In the genomic region with DNA sequence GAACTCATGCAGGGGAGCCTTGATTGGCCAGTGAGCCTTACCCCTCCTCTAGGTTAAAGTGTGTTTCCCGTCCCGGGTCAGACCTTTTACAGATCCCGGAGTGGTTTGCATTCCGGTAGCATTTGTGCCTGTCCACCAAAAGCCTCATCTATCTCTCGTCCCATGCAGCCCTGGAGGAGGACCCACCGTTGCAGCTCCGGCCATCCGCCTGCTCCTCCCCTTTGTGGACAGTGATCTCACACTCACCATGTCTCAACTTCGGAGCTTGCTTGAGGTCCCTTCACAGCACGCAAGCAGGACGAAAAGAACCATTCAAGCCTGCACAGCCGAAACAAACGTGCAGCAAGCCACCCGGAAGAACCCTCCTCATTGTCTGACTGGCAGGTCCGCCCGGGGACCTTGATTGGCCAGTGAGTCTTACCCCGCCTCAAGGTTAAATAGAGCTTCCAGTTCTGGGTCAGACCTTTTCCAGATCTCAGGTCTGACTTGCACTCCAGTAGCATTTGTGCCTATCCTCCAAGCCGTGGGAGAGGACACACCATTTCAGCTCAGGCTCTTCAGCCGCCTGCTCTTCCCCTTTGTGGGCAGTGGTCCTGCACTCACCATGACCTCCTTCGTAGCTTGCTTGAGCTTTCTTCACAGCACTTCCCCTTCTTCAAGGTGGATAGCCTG, we compare ENCODE assay signal across 8 mouse cellular contexts.
A peak's percentile ranks its signal among the peaks of the same experiment; 100 is the strongest.
DNase-seq lines count a peak whose midpoint lies in the region; ATAC-seq lines count a peak whose summit lies in the region.

No protein-coding gene starts in this region.

- peak overlapping the region; percentile 73 for H3K4me3 ChIP-seq in hindbrain, embryonic 16.5 days (ENCODE audit: low read length)
- H3K4me3 ChIP-seq in macrophage (ENCODE audit: inconsistent target): peak overlapping the region; percentile 80

- peak overlapping the region; percentile 68 for H3K9ac ChIP-seq in hindbrain, embryonic 16.5 days (ENCODE audit: low read depth, low read length)

- 1% methylated on average over 20 of the region's 20 CpGs for WGBS in hindbrain, embryonic 16.5 days
- 1% methylated on average over 20 of the region's 20 CpGs for WGBS in macrophage (ENCODE audit: missing documents)

- H3K4me2 ChIP-seq in hindbrain, embryonic 16.5 days (ENCODE audit: low read length): peak overlapping the region; percentile 74

- H3K36me3 ChIP-seq in hindbrain, embryonic 16.5 days (ENCODE audit: control insufficient read depth, insufficient read depth, low read length): no peaks in the 10 kb centered on the region; the same call in 1 of the 2 replicates
- no peaks in the 10 kb centered on the region for H3K36me3 ChIP-seq in macrophage (ENCODE audit: inconsistent target)

- H3K9me3 ChIP-seq in hindbrain, embryonic 16.5 days (ENCODE audit: control insufficient read depth, low read length): peaks cover 3% of the 10 kb centered on the region; the same call in 1 of the 2 replicates

- peaks cover 6% of the 10 kb centered on the region; the same call in 1 of the 2 replicates for H3K79me2 ChIP-seq in macrophage (ENCODE audit: inconsistent target)

- peaks cover 5% of the 10 kb centered on the region for H3K4me1 ChIP-seq in hindbrain, embryonic 16.5 days (ENCODE audit: control insufficient read depth, insufficient read depth, low read depth, low read length)

- peak; percentile 53 for DNase-seq in WW6 (ENCODE audit: low read depth, low spot score)
- peak; percentile 37 to 70 for DNase-seq in cerebellum, postnatal 4 days (ENCODE audit: low spot score in 2 of 2)
- DNase-seq in gastrocnemius, adult 18-20 months (ENCODE audit: low spot score): peak; percentile 78
- peak; percentile 75 to 86 for DNase-seq in left cerebral cortex, adult 18-20 months (ENCODE audit: low spot score in 2 of 2)
- DNase-seq in right cerebral cortex, adult 18-20 months: peak; percentile 89
- peak; percentile 16 for DNase-seq in urinary bladder, postnatal 10 days (ENCODE audit: low spot score)

- peak; percentile 99 for ATAC-seq in hindbrain, embryonic 16.5 days

- H3K27me3 ChIP-seq in hindbrain, embryonic 16.5 days (replicated peaks; ENCODE audit: control insufficient read depth, insufficient read depth, low read length): no peaks in the 10 kb centered on the region

- peak overlapping the region; percentile 82 for H3K27ac ChIP-seq in hindbrain, embryonic 16.5 days (ENCODE audit: low read depth, low read length)
- peak overlapping the region; percentile 53 for H3K27ac ChIP-seq in macrophage

Comparison
In these comparisons a context has a peak if more than half of its experiments do, and no peak if none do; other contexts are left out.
1. Peak in every context shown above with its lines: DNase-seq, ATAC-seq, H3K4me3 ChIP-seq and H3K27ac ChIP-seq.
2. DNase-seq: peak in every context shown above with its lines; median percentile 89 in right cerebral cortex, adult 18-20 months; 80 in left cerebral cortex, adult 18-20 months; 78 in gastrocnemius, adult 18-20 months; 54 in cerebellum, postnatal 4 days; 53 in WW6; 16 in urinary bladder, postnatal 10 days.